Mouse (Mus musculus): ENCODE measurements around the gene Cldn8. TPM values are rescaled to one million over a fixed set of nuclear protein-coding genes. Genes with fewer than 3 reads are reported as not detected.

Cldn8 gene
- polyA plus RNA-seq (2014; fragmentation: Nextera tagmentation; extraction: Ambion mirVana), result 42.0 and 49.3 TPM in 2 replicates

DNA sequence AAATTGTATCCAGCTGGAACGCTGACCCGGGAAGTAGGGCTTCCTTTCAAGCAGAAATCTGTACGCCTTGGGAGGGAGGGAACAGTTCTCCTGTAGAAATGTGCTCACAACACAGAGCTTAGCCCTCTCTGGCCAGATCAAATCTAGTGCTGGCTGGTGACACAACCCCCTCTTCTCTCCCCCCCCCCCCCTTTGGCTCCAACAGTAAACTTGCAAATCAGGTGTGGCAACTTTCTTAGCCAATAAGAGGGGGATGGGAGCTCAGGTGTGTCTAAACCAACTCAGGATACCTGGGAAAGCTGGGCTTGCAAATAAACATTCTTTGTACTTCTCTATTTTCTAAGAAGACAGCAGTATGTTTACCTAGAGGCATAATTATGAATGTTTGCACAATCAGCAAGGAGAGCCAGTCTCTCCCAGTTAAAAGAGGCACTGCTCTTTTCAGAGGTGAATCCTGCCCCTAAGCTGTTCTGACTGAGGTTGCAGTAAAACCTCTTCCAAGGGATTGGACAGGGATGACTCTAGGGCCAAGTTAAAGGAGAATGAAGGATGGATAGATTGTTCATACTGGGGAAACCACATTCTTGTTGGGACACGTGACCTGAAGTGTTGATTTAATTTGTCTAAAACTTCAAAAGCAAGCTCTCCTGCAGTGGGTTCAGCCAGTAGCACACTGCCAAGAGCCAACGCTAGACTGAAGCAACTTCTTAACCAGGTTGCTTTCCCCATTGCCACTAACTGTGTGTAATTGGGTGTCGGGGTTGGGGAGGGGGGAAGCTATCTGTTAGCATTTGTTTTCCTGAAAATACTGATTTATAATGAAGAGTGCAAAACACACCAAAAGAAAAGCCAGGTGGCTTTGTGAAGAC, at the start of gene Cldn8:
Cldn8 (minus strand) TSS at position 139 of the 869 bp plus-strand sequence.
- H3K9me3 ChIP-seq (ENCODE audit: control insufficient read depth, low read length), result no peaks in the 10 kb centered on the region
- no peaks in the 10 kb centered on the region for H3K4me1 ChIP-seq (replicated peaks; ENCODE audit: control insufficient read depth, insufficient read depth, low read length)
- peak within 1 kb of the TSS; percentile 34 for H3K4me3 ChIP-seq (ENCODE audit: low read depth, low read length)
- WGBS, result 62% methylated on average over 6 of the region's 6 CpGs
- H3K36me3 ChIP-seq (ENCODE audit: control insufficient read depth, insufficient read depth, low read length), result no peaks in the 10 kb centered on the region
- ATAC-seq (replicated peaks; ENCODE audit: low FRiP score, low TSS enrichment, low read depth) (peak; percentile 86), DNase-seq (ENCODE audit: low spot score) (peak; percentile 63)
- H3K27ac ChIP-seq (ENCODE audit: low read depth), result peak within 1 kb of the TSS; percentile 38; the same call in 1 of the 2 replicates
- no peaks in the 10 kb centered on the region for H3K27me3 ChIP-seq (replicated peaks; ENCODE audit: control insufficient read depth, insufficient read depth, low read length)
- H3K9ac ChIP-seq (ENCODE audit: low read length), result peak within 1 kb of the TSS; percentile 29; the same call in 1 of the 2 replicates
- peak within 1 kb of the TSS; percentile 26 for H3K4me2 ChIP-seq (ENCODE audit: low read length)

DNA sequence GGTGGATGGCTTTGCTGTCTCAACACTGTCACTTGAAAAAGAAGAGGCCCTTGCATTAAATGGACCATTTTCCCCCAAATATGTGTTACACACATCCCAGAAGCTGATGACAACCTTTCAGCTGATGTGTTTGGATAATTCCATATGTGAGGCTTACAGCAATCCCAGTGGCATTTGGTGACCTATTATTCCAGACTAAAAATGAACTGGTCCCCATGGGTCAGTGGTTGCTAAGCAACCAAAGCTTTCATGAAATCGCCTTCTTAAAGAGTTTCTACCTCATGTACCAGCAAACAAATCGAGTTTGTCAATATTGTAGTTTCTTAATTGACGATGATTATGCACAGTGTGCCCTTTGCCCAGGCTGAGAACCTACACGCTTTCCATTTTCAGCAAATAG, 49.7 kb upstream of the Cldn8 start:
- ATAC-seq (replicated peaks; ENCODE audit: low FRiP score, low TSS enrichment, low read depth) (no peak), DNase-seq (ENCODE audit: low spot score) (no peak)
- no peak overlapping the region for H3K27ac ChIP-seq (ENCODE audit: low read depth)
- no peak overlapping the region for H3K4me2 ChIP-seq (ENCODE audit: low read length)
- WGBS, result 79% methylated on average over 4 of the region's 4 CpGs
- no peaks in the 10 kb centered on the region for H3K36me3 ChIP-seq (ENCODE audit: control insufficient read depth, insufficient read depth, low read length)
- H3K9me3 ChIP-seq (ENCODE audit: control insufficient read depth, low read length), result no peaks in the 10 kb centered on the region
- no peak overlapping the region for H3K9ac ChIP-seq (ENCODE audit: low read length)
- no peak overlapping the region for H3K4me3 ChIP-seq (ENCODE audit: low read depth, low read length)
- no peaks in the 10 kb centered on the region for H3K4me1 ChIP-seq (replicated peaks; ENCODE audit: control insufficient read depth, insufficient read depth, low read length)
- H3K27me3 ChIP-seq (replicated peaks; ENCODE audit: control insufficient read depth, insufficient read depth, low read length), result no peaks in the 10 kb centered on the region

DNA sequence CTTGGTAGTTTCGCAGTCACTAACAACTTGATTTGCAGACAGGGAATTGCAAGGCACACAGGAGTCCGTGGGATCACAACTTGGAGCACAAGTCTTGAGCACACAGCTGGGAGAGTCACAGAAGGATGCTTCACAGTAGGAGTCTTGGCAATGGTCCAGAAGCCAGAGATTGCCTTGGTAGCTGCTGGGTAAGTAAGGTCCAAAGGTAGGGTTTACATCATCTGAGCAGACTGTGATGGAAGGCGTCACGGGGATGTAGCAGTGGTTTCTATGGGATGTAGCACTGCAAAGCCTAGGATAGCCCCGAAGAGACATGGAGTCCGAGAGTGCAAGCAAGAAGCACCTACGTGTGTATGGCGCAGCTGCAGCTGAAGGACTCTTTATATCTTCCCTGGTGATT, 48.9 kb upstream of the Cldn8 start, which contains the start of gene Krtap24-1:
Krtap24-1 (minus strand) TSS at position 358 of the 400 bp plus-strand sequence.
- Histone ChIP-seq H3K27me3 (replicated peaks; ENCODE audit: control insufficient read depth, insufficient read depth, low read length) (no peaks in the 10 kb centered on the region), H3K27ac (ENCODE audit: low read depth) (no peak within 1 kb of the TSS), H3K4me2 (ENCODE audit: low read length) (no peak within 1 kb of the TSS), H3K9me3 (ENCODE audit: control insufficient read depth, low read length) (no peaks in the 10 kb centered on the region), H3K4me1 (replicated peaks; ENCODE audit: control insufficient read depth, insufficient read depth, low read length) (no peaks in the 10 kb centered on the region), H3K4me3 (ENCODE audit: low read depth, low read length) (no peak within 1 kb of the TSS), H3K9ac (ENCODE audit: low read length) (no peak within 1 kb of the TSS), H3K36me3 (ENCODE audit: control insufficient read depth, insufficient read depth, low read length) (no peaks in the 10 kb centered on the region)
- DNase-seq (ENCODE audit: low spot score), result no peak
- no peak for ATAC-seq (replicated peaks; ENCODE audit: low FRiP score, low TSS enrichment, low read depth)
- 95% methylated on average over 8 of the region's 8 CpGs for WGBS

DNA sequence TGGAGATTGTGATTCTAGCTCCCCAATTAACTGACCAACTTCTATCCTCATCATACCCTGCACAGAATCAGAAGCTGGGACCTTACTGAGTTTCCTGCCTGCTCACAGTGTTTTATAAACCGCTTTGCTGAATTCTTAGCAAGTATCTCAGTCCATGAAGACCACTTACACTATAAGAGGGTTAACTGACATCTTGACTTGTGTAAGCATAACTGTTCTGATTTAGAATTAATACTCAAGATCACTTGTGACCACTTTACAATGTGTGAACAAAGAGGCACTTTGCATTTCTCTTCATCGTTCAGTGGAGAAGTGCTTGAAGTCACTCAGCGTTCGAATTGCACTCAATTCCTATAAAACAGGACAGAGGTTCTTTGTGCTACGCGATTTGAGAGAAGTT, 41.6 kb upstream of the Cldn8 start:
- H3K9me3 ChIP-seq (ENCODE audit: control insufficient read depth, low read length), result no peaks in the 10 kb centered on the region
- H3K4me2 ChIP-seq (ENCODE audit: low read length), result no peak overlapping the region
- no peaks in the 10 kb centered on the region for H3K27me3 ChIP-seq (replicated peaks; ENCODE audit: control insufficient read depth, insufficient read depth, low read length)
- 90% methylated on average over 6 of the region's 6 CpGs for WGBS
- no peak overlapping the region for H3K4me3 ChIP-seq (ENCODE audit: low read depth, low read length)
- H3K36me3 ChIP-seq (ENCODE audit: control insufficient read depth, insufficient read depth, low read length), result no peaks in the 10 kb centered on the region
- no peak for ATAC-seq (replicated peaks; ENCODE audit: low FRiP score, low TSS enrichment, low read depth)
- H3K27ac ChIP-seq (ENCODE audit: low read depth), result no peak overlapping the region
- H3K4me1 ChIP-seq (replicated peaks; ENCODE audit: control insufficient read depth, insufficient read depth, low read length), result no peaks in the 10 kb centered on the region
- no peak for DNase-seq (ENCODE audit: low spot score)
- H3K9ac ChIP-seq (ENCODE audit: low read length), result no peak overlapping the region

DNA sequence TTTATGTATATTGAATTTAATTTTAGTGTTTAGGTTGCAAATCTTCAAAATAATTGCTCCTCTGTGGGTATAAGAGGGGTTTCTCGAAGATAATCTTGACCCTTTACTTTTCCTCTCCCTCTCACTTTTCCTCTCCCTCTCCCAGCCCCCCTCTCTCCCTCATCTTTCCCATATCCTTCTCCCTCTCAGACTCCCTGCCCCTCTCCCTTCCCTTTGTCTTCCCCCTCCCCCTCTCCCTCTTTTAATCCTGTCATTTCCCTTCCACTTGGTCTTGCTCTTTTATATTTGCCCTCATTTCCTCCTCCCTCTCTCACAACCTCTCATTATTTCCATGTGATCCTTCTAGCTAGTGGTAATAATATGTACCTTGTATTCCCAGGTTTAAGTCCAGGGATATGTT, 39.5 kb upstream of the Cldn8 start:
- Histone ChIP-seq H3K27me3 (replicated peaks; ENCODE audit: control insufficient read depth, insufficient read depth, low read length) (no peaks in the 10 kb centered on the region), H3K36me3 (ENCODE audit: control insufficient read depth, insufficient read depth, low read length) (no peaks in the 10 kb centered on the region), H3K4me3 (ENCODE audit: low read depth, low read length) (no peak overlapping the region), H3K9ac (ENCODE audit: low read length) (no peak overlapping the region), H3K4me1 (replicated peaks; ENCODE audit: control insufficient read depth, insufficient read depth, low read length) (no peaks in the 10 kb centered on the region), H3K4me2 (ENCODE audit: low read length) (no peak overlapping the region), H3K27ac (ENCODE audit: low read depth) (no peak overlapping the region), H3K9me3 (ENCODE audit: control insufficient read depth, low read length) (no peaks in the 10 kb centered on the region)
- ATAC-seq (replicated peaks; ENCODE audit: low FRiP score, low TSS enrichment, low read depth) (no peak), DNase-seq (ENCODE audit: low spot score) (no peak)
- 71% methylated on average over 1 of the region's 1 CpGs for WGBS

DNA sequence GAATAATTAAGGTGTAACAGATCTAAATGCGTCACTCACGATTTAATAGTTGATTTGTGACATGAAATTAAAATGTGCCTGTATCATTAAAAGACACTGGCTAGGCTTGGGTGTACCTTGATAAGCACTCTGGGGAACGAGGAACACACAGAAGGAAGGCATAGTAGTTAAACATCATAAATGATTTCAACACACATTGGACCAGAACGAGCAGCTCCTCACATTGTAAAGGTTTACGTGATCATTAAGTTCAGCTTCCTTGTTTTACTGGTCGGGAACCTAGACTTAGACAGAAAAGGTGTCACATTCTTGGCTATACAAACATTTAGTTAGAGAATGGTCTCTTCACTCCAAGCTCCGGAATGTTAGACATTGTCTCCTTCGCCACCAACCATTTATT, 37.3 kb upstream of the Cldn8 start:
- H3K27me3 ChIP-seq (replicated peaks; ENCODE audit: control insufficient read depth, insufficient read depth, low read length), result no peaks in the 10 kb centered on the region
- H3K27ac ChIP-seq (ENCODE audit: low read depth), result peak overlapping the region; percentile 59; the same call in 1 of the 2 replicates
- H3K4me2 ChIP-seq (ENCODE audit: low read length), result no peak overlapping the region
- H3K9ac ChIP-seq (ENCODE audit: low read length), result no peak overlapping the region
- 60% methylated on average over 8 of the region's 8 CpGs for WGBS
- H3K4me3 ChIP-seq (ENCODE audit: low read depth, low read length), result no peak overlapping the region
- H3K36me3 ChIP-seq (ENCODE audit: control insufficient read depth, insufficient read depth, low read length), result no peaks in the 10 kb centered on the region
- ATAC-seq (replicated peaks; ENCODE audit: low FRiP score, low TSS enrichment, low read depth) (peak; percentile 22; the same call in 1 of the 2 replicates), DNase-seq (ENCODE audit: low spot score) (no peak)
- H3K4me1 ChIP-seq (replicated peaks; ENCODE audit: control insufficient read depth, insufficient read depth, low read length), result no peaks in the 10 kb centered on the region
- H3K9me3 ChIP-seq (ENCODE audit: control insufficient read depth, low read length), result no peaks in the 10 kb centered on the region

DNA sequence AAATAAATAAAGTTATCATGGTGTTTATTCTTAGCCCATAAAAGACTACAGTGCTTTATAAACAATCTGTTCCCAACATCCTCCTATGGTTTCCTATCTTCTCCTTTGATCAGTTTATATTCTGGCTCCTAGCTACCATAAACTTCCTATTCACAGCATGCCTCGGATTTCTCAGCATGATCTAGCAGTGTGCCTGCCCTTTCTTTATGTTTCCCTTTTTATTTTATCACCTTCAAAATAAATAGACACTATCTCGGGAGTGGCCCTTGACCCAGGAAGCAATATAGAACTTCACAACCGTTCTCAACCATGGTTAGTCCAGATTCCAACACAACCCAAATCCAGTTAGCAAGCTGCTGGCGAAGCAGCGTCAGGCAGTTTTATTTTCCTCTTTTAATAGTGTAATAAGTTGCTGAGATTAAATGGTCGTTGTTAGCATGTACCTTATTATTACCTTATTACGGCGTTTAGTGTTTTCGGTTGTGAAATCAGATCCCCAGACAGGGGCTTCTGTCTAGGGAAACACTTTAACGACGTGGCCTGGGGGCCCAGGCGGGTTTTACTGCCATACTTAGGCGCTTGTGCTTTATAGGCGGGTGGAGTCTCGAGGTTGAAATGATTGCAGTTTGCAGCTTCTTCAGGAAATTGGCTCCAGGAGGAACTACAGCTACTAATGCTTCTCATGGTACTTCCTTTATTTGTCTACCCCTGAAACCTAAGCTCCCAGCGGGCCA, 36.7 kb upstream of the Cldn8 start:
- Histone ChIP-seq H3K9me3 (ENCODE audit: control insufficient read depth, low read length) (no peaks in the 10 kb centered on the region), H3K4me1 (replicated peaks; ENCODE audit: control insufficient read depth, insufficient read depth, low read length) (no peaks in the 10 kb centered on the region), H3K4me2 (ENCODE audit: low read length) (peak overlapping the region; percentile 29), H3K27ac (ENCODE audit: low read depth) (peak overlapping the region; percentile 59; the same call in 1 of the 2 replicates), H3K4me3 (ENCODE audit: low read depth, low read length) (no peak overlapping the region), H3K36me3 (ENCODE audit: control insufficient read depth, insufficient read depth, low read length) (no peaks in the 10 kb centered on the region), H3K27me3 (replicated peaks; ENCODE audit: control insufficient read depth, insufficient read depth, low read length) (no peaks in the 10 kb centered on the region), H3K9ac (ENCODE audit: low read length) (no peak overlapping the region)
- DNase-seq (ENCODE audit: low spot score), result peak; percentile 66
- ATAC-seq (replicated peaks; ENCODE audit: low FRiP score, low TSS enrichment, low read depth), result peak; percentile 77
- WGBS, result 26% methylated on average over 16 of the region's 16 CpGs

DNA sequence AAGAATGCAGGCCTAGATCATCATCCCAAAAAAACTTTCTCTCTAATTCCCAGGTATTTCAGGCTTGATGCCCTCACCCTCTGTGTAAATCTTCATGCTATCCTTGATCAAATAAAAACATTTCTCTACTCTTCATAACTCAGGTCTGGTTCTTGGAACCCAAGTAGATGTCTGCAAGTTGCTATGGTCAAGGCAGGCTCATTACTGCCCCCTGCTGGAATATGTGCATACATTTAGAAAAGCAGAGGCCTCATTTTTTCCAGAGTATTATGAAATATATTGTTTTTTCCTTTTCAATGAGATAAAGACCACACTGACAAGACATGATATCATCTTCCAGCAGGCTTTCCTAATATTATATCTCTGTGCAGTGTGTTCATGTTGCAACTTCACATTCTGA, 29.8 kb upstream of the Cldn8 start:
- Histone ChIP-seq H3K9me3 (ENCODE audit: control insufficient read depth, low read length) (no peaks in the 10 kb centered on the region), H3K9ac (ENCODE audit: low read length) (no peak overlapping the region), H3K27me3 (replicated peaks; ENCODE audit: control insufficient read depth, insufficient read depth, low read length) (no peaks in the 10 kb centered on the region), H3K36me3 (ENCODE audit: control insufficient read depth, insufficient read depth, low read length) (no peaks in the 10 kb centered on the region), H3K4me1 (replicated peaks; ENCODE audit: control insufficient read depth, insufficient read depth, low read length) (no peaks in the 10 kb centered on the region), H3K27ac (ENCODE audit: low read depth) (no peak overlapping the region), H3K4me3 (ENCODE audit: low read depth, low read length) (no peak overlapping the region), H3K4me2 (ENCODE audit: low read length) (no peak overlapping the region)
- DNase-seq (ENCODE audit: low spot score) (no peak), ATAC-seq (replicated peaks; ENCODE audit: low FRiP score, low TSS enrichment, low read depth) (no peak)

Data from intestine, embryonic 14.5 days (tissue).